17 mouse cellular contexts compared by ENCODE assay signal in the genomic region with DNA sequence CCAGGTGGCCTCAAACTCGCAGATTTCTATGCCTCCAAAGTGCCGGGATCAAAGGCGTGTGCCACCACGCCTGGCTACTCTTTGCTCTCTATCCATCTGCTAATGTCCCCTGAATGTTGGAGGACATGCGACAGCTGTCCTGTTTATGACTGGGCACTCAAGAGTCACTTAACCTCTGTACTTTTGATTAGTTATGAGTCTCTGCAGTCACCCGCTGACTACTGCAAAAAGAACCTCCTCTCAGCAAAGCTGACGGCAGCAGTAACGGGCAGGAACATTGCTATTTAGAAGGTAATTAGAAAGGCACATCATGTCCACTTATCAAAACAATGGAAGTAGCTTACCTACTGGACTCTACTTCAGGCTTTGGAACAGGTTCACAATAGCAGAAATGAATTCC. TPM values are rescaled to one million over a fixed set of nuclear protein-coding genes. Genes with fewer than 3 reads are reported as not detected.
A peak's percentile ranks its signal among the peaks of the same experiment; 100 is the strongest.
DNase-seq lines count a peak whose midpoint lies in the region; ATAC-seq and TF ChIP-seq lines count a peak whose summit lies in the region.
"Had no signal": no experiment of that assay in that cellular context is flagged by ENCODE, and none has a peak within 500 bp of the region (broad histone marks: within the 10 kb centered on the region; RNA-seq: fewer than 3 reads in every experiment).

No protein-coding gene starts in this region.

- H3K27me3 ChIP-seq in heart, embryonic 11.5 days (ENCODE audit: control insufficient read depth, insufficient read depth, low read length): no peaks in the 10 kb centered on the region
- no peaks in the 10 kb centered on the region for H3K27me3 ChIP-seq in heart, embryonic 15.5 days
- no peaks in the 10 kb centered on the region for H3K27me3 ChIP-seq in kidney, postnatal 0 days (ENCODE audit: insufficient read depth, low read length)
- H3K27me3 ChIP-seq in small intestine, adult 2 months (ENCODE audit: control insufficient read depth, insufficient read depth, low read length): no peaks in the 10 kb centered on the region
- H3K27me3 ChIP-seq: embryonic facial prominence, embryonic 12.5 days; forebrain, embryonic 15.5 days; hindbrain, embryonic 15.5 days had no signal

- no peak for TF ChIP-seq POLR2A in small intestine, adult 2 months (IDR thresholded peaks at IDR 0.05; ENCODE audit: low read depth, low read length)

- no peaks in the 10 kb centered on the region for H3K36me3 ChIP-seq in heart, embryonic 11.5 days (ENCODE audit: control insufficient read depth, insufficient read depth, low read length)
- H3K36me3 ChIP-seq in heart, embryonic 15.5 days: no peaks in the 10 kb centered on the region
- H3K36me3 ChIP-seq in kidney, postnatal 0 days (ENCODE audit: insufficient read depth, low read length): no peaks in the 10 kb centered on the region
- H3K36me3 ChIP-seq in small intestine, adult 2 months (ENCODE audit: control insufficient read depth, insufficient read depth, low read length): no peaks in the 10 kb centered on the region
- H3K36me3 ChIP-seq: embryonic facial prominence, embryonic 12.5 days; forebrain, embryonic 15.5 days; hindbrain, embryonic 15.5 days had no signal

- DNase-seq in heart, postnatal 10 days: no peak
- no peak for DNase-seq in heart, adult 8-10 months (ENCODE audit: low spot score)
- DNase-seq in kidney, postnatal 0 days (ENCODE audit: low spot score): no peak
- no peak for DNase-seq in kidney, adult 11 months
- no peak for DNase-seq in right cerebral cortex, postnatal 25 days
- DNase-seq: adrenal gland, adult 8-10 months; adrenal gland, postnatal 36 days; cerebellum, adult 2 months; cerebellum, postnatal 10 days; gastrocnemius, postnatal 36 days; kidney, adult 18-20 months had no signal

- H3K27ac ChIP-seq in heart, embryonic 11.5 days (ENCODE audit: low read depth, low read length): no peak overlapping the region
- peak overlapping the region; percentile 58 for H3K27ac ChIP-seq in heart, embryonic 15.5 days
- peak overlapping the region; percentile 36; the same call in 1 of the 2 replicates for H3K27ac ChIP-seq in kidney, postnatal 0 days
- H3K27ac ChIP-seq in small intestine, adult 2 months (ENCODE audit: insufficient read depth, low read depth, low read length): peak overlapping the region; percentile 75
- H3K27ac ChIP-seq: embryonic facial prominence, embryonic 12.5 days; forebrain, embryonic 15.5 days; hindbrain, embryonic 15.5 days had no signal

- no peak for ATAC-seq in heart, embryonic 11.5 days (replicated peaks; ENCODE audit: insufficient number of reproducible peaks, low FRiP score, low TSS enrichment)
- ATAC-seq in heart, embryonic 15.5 days (replicated peaks; ENCODE audit: insufficient number of reproducible peaks, insufficient read depth, low FRiP score, low read depth): no peak
- ATAC-seq in kidney, postnatal 0 days (replicated peaks; ENCODE audit: low FRiP score, low read depth): no peak
- ATAC-seq: forebrain, embryonic 15.5 days had no signal

- H3K9ac ChIP-seq in heart, embryonic 11.5 days (ENCODE audit: low read depth, low read length): no peak overlapping the region
- no peak overlapping the region for H3K9ac ChIP-seq in heart, embryonic 15.5 days
- H3K9ac ChIP-seq in kidney, postnatal 0 days (ENCODE audit: low read depth, low read length): no peak overlapping the region
- H3K9ac ChIP-seq: embryonic facial prominence, embryonic 12.5 days; forebrain, embryonic 15.5 days; hindbrain, embryonic 15.5 days had no signal

- peaks cover 29% of the 10 kb centered on the region for H3K4me1 ChIP-seq in heart, embryonic 11.5 days (ENCODE audit: control insufficient read depth, insufficient read depth, low read length)
- H3K4me1 ChIP-seq in heart, embryonic 15.5 days (replicated peaks): peaks cover 49% of the 10 kb centered on the region
- H3K4me1 ChIP-seq in kidney, postnatal 0 days (replicated peaks; ENCODE audit: insufficient read depth, low read length): peaks cover 20% of the 10 kb centered on the region
- peaks cover 9% of the 10 kb centered on the region; the same call in 1 of the 2 replicates for H3K4me1 ChIP-seq in small intestine, adult 2 months (ENCODE audit: control insufficient read depth, insufficient read depth, insufficient read length, low read length)

- 43% methylated on average over 8 of the region's 8 CpGs for WGBS in heart, embryonic 11.5 days (ENCODE audit: insufficient replicate concordance)
- WGBS in heart, embryonic 15.5 days: 37% methylated on average over 8 of the region's 8 CpGs
- 34% methylated on average over 8 of the region's 8 CpGs for WGBS in kidney, postnatal 0 days
- 28% methylated on average over 8 of the region's 8 CpGs for WGBS in small intestine, adult 2 months

- no peak for TF ChIP-seq CTCF in kidney, postnatal 0 days (IDR thresholded peaks at IDR 0.05; ENCODE audit: low read depth)
- no peak for TF ChIP-seq CTCF in small intestine, adult 2 months (IDR thresholded peaks at IDR 0.05; ENCODE audit: extremely low read depth, insufficient read length, insufficient replicate concordance, low read depth, low read length)

- H3K4me2 ChIP-seq in heart, embryonic 11.5 days: peak overlapping the region; percentile 32
- H3K4me2 ChIP-seq in heart, embryonic 15.5 days: peak overlapping the region; percentile 37
- H3K4me2 ChIP-seq in kidney, postnatal 0 days (ENCODE audit: low read length): no peak overlapping the region
- H3K4me2 ChIP-seq: embryonic facial prominence, embryonic 12.5 days; forebrain, embryonic 15.5 days; hindbrain, embryonic 15.5 days had no signal

- intact Hi-C loops in heart, postnatal 10 days (cut with DNase I): loop anchor here (2.0 kb wide), 1 partner anchor 19 kb away; no protein-coding TSS in a partner anchor

- H3K9me3 ChIP-seq in heart, embryonic 11.5 days (replicated peaks; ENCODE audit: control insufficient read depth, low read length): no peaks in the 10 kb centered on the region
- no peaks in the 10 kb centered on the region for H3K9me3 ChIP-seq in heart, embryonic 15.5 days (replicated peaks)
- H3K9me3 ChIP-seq in kidney, postnatal 0 days (replicated peaks; ENCODE audit: low read length): no peaks in the 10 kb centered on the region
- H3K9me3 ChIP-seq: embryonic facial prominence, embryonic 12.5 days; forebrain, embryonic 15.5 days; hindbrain, embryonic 15.5 days had no signal

- no peak overlapping the region for H3K4me3 ChIP-seq in heart, embryonic 11.5 days (ENCODE audit: low read depth, low read length)
- no peak overlapping the region for H3K4me3 ChIP-seq in heart, embryonic 15.5 days
- H3K4me3 ChIP-seq in kidney, postnatal 0 days (replicated peaks; ENCODE audit: low read depth, low read length): no peak overlapping the region
- H3K4me3 ChIP-seq in small intestine, adult 2 months (ENCODE audit: low read depth, low read length): no peak overlapping the region
- H3K4me3 ChIP-seq: embryonic facial prominence, embryonic 12.5 days; forebrain, embryonic 15.5 days; hindbrain, embryonic 15.5 days had no signal

RNA-seq across cellular contexts. Expression of gene Noct, which starts 2.4 kb away (rescaled TPM):
- 10.4 and 12.2 TPM in 2 replicates for polyA plus RNA-seq in heart, embryonic 11.5 days (2014; fragmentation: Nextera tagmentation; extraction: Ambion mirVana)
- 10 to 100 TPM; 28.9 to 75.4 TPM for total RNA-seq in heart, postnatal 10 days (2021)
- polyA plus RNA-seq in heart, embryonic 15.5 days (2015; fragmentation: Nextera tagmentation; extraction: Ambion mirVana): 9.7 and 10.3 TPM in 2 replicates
- 10 to 100 TPM; 32.2 to 45.2 (median 41.6) TPM for total RNA-seq in heart, adult 8-10 months (2022)
- polyA plus RNA-seq in kidney, postnatal 0 days (2015; fragmentation: Nextera tagmentation; extraction: Ambion mirVana): 6.0 and 7.1 TPM in 2 replicates
- polyA plus RNA-seq in small intestine, adult 2 months (2012; rRNA removed): 19.2 and 56.2 TPM in 2 replicates
